Mouse (Mus musculus) ES-Bruce4 (cell line): ENCODE measurements at regions not wholly inside any gene's neighbourhood (a gene's known extent, or its start where the extent isn't known, plus 50 kb on each side); places are given as distances from the start of the nearest gene placed in this dataset.

Experiments used
- H3K27ac ChIP-seq: 2 replicates; pipeline ENCODE4 v1.5.1; 2012; ENCODE audit warnings: low read length, inconsistent platforms; ENCODE audit not compliant: insufficient read depth
- H3K27me3 ChIP-seq: 2 replicates; pipeline ENCODE4 v1.6.1; 2012; ENCODE audit warnings: mild to moderate bottlenecking, low read length, inconsistent platforms; ENCODE audit not compliant: control insufficient read depth, poor library complexity, insufficient read depth, severe bottlenecking
- H3K36me3 ChIP-seq: 2 replicates; pipeline ENCODE4 v1.6.1; 2012; ENCODE audit warnings: inconsistent platforms, mild to moderate bottlenecking, low read length, moderate library complexity; ENCODE audit not compliant: control insufficient read depth, poor library complexity, insufficient read depth, severe bottlenecking
- H3K4me1 ChIP-seq: one replicate; pipeline ENCODE4 v1.8.1; 2011; ENCODE audit warnings: low read length; ENCODE audit not compliant: control insufficient read depth, insufficient read depth
- H3K4me3 ChIP-seq: 2 replicates; pipeline ENCODE4 v1.5.1; 2011; ENCODE audit warnings: low read depth, mild to moderate bottlenecking, low read length
- H3K9ac ChIP-seq: 2 replicates; pipeline ENCODE4 v1.6.1; 2012; ENCODE audit warnings: low read depth, mild to moderate bottlenecking, inconsistent platforms; ENCODE audit not compliant: poor library complexity, severe bottlenecking
- H3K9me3 ChIP-seq: replicated peaks from 2 replicates; pipeline ENCODE4 v1.6.1; 2012; ENCODE audit warnings: mild to moderate bottlenecking, low read length, inconsistent platforms; ENCODE audit not compliant: control insufficient read depth, poor library complexity, insufficient read depth, severe bottlenecking
- CTCF ChIP-seq: IDR thresholded peaks from one replicate; pipeline ENCODE4 v1.8.1; 2011; ENCODE audit warnings: low read depth, low read length
- EP300 ChIP-seq: IDR thresholded peaks from 2 replicates; pipeline ENCODE4 v1.6.1; 2011; ENCODE audit warnings: low read depth, low read length; ENCODE audit not compliant: insufficient read depth
- POLR2A ChIP-seq: IDR thresholded peaks from one replicate; pipeline ENCODE4 v1.8.1; 2011; ENCODE audit warnings: low read length; ENCODE audit not compliant: insufficient read depth

DNA sequence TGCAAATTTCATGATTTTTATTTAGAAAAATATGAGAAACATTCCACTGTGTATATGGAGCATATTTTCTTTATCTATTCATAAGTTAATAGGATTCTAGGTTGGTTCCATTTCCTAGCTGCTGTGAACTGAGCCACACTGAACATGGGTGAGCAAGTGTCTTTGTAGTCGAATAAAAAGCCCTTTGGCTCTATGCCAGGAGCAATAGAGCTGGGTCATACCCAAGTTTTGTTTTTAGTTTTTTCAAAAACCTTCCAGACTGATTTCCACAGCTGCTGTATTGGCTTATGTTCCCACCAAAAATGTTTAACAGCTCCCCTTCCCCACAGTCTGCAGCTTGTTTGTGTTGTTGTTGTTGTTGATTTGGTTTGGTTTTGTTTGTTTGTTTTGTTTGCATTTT is 822.5 kb downstream of the Tmem114 start:
- Histone ChIP-seq H3K9me3 (no peaks in the 10 kb centered on the region), H3K36me3 (no peaks in the 10 kb centered on the region), H3K27me3 (no peaks in the 10 kb centered on the region), H3K4me3 (no peak overlapping the region), H3K4me1 (no peaks in the 10 kb centered on the region), H3K27ac (no peak overlapping the region), H3K9ac (no peak overlapping the region)
- TF ChIP-seq EP300, result no peak
- no peak for TF ChIP-seq POLR2A
- no peak for TF ChIP-seq CTCF

DNA sequence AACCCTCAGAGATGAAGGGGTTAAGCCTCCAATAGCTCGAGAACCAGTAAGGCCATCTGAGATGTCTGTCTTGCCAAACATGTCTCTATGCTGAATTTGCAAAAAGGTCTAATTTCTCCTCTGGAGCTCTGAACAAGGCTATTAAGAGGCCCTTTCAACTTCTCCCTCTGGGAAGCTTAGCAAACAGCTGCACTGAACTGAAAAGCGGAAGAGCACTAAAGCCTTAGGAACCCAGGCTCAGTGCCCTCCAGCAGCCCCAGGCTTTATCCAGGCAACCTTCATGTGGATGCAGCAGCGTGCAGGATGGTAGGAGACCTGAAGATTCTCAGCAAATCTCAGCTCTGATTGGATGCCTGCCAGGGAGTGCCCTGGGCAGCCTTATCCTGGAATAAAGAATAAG is 850.1 kb downstream of the Tmem114 start:
- H3K36me3 ChIP-seq, result no peaks in the 10 kb centered on the region
- no peaks in the 10 kb centered on the region for H3K27me3 ChIP-seq
- no peak overlapping the region for H3K9ac ChIP-seq
- no peak for TF ChIP-seq CTCF
- no peak for TF ChIP-seq POLR2A
- no peak for TF ChIP-seq EP300
- no peak overlapping the region for H3K4me3 ChIP-seq
- no peaks in the 10 kb centered on the region for H3K4me1 ChIP-seq
- no peak overlapping the region for H3K27ac ChIP-seq
- H3K9me3 ChIP-seq, result peaks cover 9% of the 10 kb centered on the region

- Histone ChIP-seq H3K36me3 (no peaks in the 10 kb centered on the region), H3K27ac (no peak overlapping the region), H3K9ac (no peak overlapping the region), H3K9me3 (no peaks in the 10 kb centered on the region), H3K27me3 (no peaks in the 10 kb centered on the region), H3K4me3 (no peak overlapping the region), H3K4me1 (no peaks in the 10 kb centered on the region)
- TF ChIP-seq EP300, result no peak
- no peak for TF ChIP-seq CTCF
- TF ChIP-seq POLR2A, result no peak
Observed at GRCm38 (mm10) chr16:7560841-7561240, 864.1 kb downstream of the Tmem114 start.

DNA sequence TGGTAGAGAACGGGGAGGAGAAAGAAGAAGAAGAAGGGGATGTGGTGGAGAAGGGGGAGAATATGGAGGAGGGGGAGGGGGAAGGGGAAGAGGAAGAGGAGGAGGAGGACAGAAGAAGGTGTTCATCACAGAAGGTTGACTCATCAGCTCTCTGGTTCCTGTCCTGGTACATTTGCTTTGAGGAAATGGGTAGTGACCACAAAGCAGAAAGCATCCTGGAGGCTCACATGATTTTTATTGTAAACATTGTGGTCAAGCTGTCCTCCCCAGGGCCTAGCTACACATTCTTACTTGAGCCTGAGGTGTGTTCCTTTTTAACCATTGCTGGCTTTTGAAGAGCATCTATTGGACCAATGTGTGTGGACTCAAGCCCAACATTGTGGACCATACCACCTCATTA is 865.8 kb downstream of the Tmem114 start:
- H3K4me3 ChIP-seq, result no peak overlapping the region
- H3K9me3 ChIP-seq, result no peaks in the 10 kb centered on the region
- TF ChIP-seq CTCF, result no peak
- no peak for TF ChIP-seq POLR2A
- no peak for TF ChIP-seq EP300
- H3K27me3 ChIP-seq, result no peaks in the 10 kb centered on the region
- H3K4me1 ChIP-seq, result no peaks in the 10 kb centered on the region
- no peak overlapping the region for H3K27ac ChIP-seq
- no peaks in the 10 kb centered on the region for H3K36me3 ChIP-seq
- no peak overlapping the region for H3K9ac ChIP-seq

DNA sequence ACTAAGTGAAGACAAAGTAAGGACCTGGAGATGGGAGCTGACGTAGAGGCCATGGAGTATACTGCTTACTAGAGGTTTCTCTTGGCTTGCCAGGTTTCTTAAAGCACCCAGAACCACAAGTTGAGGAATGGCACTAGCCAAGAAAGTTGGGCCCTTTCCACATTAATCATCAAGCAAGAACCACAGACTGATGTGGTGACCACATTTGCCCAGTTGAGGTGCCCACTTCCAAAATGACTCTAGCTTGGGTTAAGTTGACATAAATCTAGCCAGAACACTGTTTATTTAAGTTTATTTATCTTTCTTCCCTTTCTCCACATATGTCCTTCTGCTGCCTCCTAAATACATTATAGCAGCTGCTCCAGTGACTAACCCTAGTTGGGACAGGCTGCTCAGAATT is 866.3 kb downstream of the Tmem114 start:
- no peak overlapping the region for H3K4me3 ChIP-seq
- no peaks in the 10 kb centered on the region for H3K4me1 ChIP-seq
- H3K36me3 ChIP-seq, result no peaks in the 10 kb centered on the region
- no peaks in the 10 kb centered on the region for H3K9me3 ChIP-seq
- no peak overlapping the region for H3K9ac ChIP-seq
- H3K27ac ChIP-seq, result no peak overlapping the region
- H3K27me3 ChIP-seq, result no peaks in the 10 kb centered on the region
- no peak for TF ChIP-seq CTCF
- no peak for TF ChIP-seq EP300
- TF ChIP-seq POLR2A, result no peak

GRCm38 (mm10) chr16:7555911-7556310 is 869.0 kb downstream of the Tmem114 start:
- no peak overlapping the region for H3K4me3 ChIP-seq
- H3K27ac ChIP-seq, result no peak overlapping the region
- H3K9me3 ChIP-seq, result no peaks in the 10 kb centered on the region
- H3K9ac ChIP-seq, result no peak overlapping the region
- H3K4me1 ChIP-seq, result no peaks in the 10 kb centered on the region
- no peaks in the 10 kb centered on the region for H3K36me3 ChIP-seq
- H3K27me3 ChIP-seq, result no peaks in the 10 kb centered on the region
- TF ChIP-seq POLR2A (no peak), EP300 (no peak), CTCF (no peak)

DNA sequence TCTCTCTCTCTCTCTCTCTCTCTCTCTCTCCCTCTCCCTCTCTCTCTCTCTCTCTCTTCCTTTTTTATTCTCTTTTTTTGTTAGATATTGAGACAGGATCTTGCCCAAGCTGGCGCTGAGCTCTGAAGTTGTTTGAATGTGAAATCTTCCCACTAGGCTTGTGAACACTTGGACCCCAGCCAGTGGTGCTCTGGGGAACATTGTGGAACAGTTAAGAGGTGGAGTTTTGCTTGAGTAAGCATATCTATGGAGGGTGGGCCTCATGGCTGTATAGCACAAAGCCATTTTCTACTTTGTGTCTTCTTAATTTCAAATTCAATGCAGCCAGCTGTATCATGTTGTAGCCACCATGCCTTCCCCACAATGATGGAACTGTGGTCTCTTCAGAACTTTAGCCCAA is 875.4 kb downstream of the Tmem114 start:
- Histone ChIP-seq H3K9ac (no peak overlapping the region), H3K27me3 (no peaks in the 10 kb centered on the region), H3K27ac (no peak overlapping the region), H3K4me1 (no peaks in the 10 kb centered on the region), H3K36me3 (no peaks in the 10 kb centered on the region), H3K4me3 (no peak overlapping the region), H3K9me3 (no peaks in the 10 kb centered on the region)
- TF ChIP-seq CTCF (no peak), EP300 (no peak), POLR2A (no peak)
